Mouse (Mus musculus) midbrain, embryonic 16.5 days (tissue): ENCODE data around the gene Srrm2. TPM values are rescaled to one million over a fixed set of nuclear protein-coding genes. Genes with fewer than 3 reads are reported as not detected.

Source experiments
- ATAC-seq: fragments of 200-750 bp; cut with Nextera tagmentation; 2 replicates; pipeline ENCODE4 v1.8.0; 2017; ENCODE audit warnings: moderate TSS enrichment
- H3K27ac ChIP-seq: fragments of 300-500 bp; sonication (generic); 2 replicates; pipeline ENCODE4 v1.5.1; 2014; ENCODE audit warnings: mild to moderate bottlenecking, low read length, mixed read lengths
- H3K27me3 ChIP-seq: fragments of 300-500 bp; sonication (generic); 2 replicates; pipeline ENCODE4 v1.6.1; 2014; ENCODE audit warnings: low read depth, low read length, mixed read lengths; ENCODE audit not compliant: control insufficient read depth, insufficient read depth
- H3K36me3 ChIP-seq: fragments of 300-500 bp; sonication (generic); 2 replicates; pipeline ENCODE4 v1.6.1; 2014; ENCODE audit warnings: mild to moderate bottlenecking, low read length, moderate library complexity, mixed read lengths; ENCODE audit not compliant: control insufficient read depth, insufficient read depth
- H3K4me1 ChIP-seq: fragments of 300-500 bp; sonication (generic); 2 replicates; pipeline ENCODE4 v1.6.1; 2014; ENCODE audit warnings: mild to moderate bottlenecking, low read length, mixed read lengths; ENCODE audit not compliant: control insufficient read depth, insufficient read depth
- H3K4me2 ChIP-seq: fragments of 300-500 bp; sonication (generic); 2 replicates; pipeline ENCODE4 v1.6.1; 2014; ENCODE audit warnings: mild to moderate bottlenecking, low read length, mixed read lengths
- H3K4me3 ChIP-seq: fragments of 300-500 bp; sonication (generic); 2 replicates; pipeline ENCODE4 v1.5.1; 2014; ENCODE audit warnings: low read depth, mild to moderate bottlenecking, low read length, moderate library complexity, mixed read lengths
- H3K9ac ChIP-seq: fragments of 300-500 bp; sonication (generic); 2 replicates; pipeline ENCODE4 v1.6.1; 2014; ENCODE audit warnings: low read depth, low read length, mixed read lengths
- H3K9me3 ChIP-seq: fragments of 300-500 bp; sonication (generic); replicated peaks from 2 replicates; pipeline ENCODE4 v1.6.1; 2014; ENCODE audit warnings: mild to moderate bottlenecking, low read length, mixed read lengths; ENCODE audit not compliant: control insufficient read depth, poor library complexity, severe bottlenecking
- WGBS: fragments of 180-500 bp; shearing (Covaris S2); extraction: QIAGEN DNeasy Blood & Tissue Kit; methylation state at CpG from one replicate; pipeline ENCODE4 v1.1.7; 2014; 5-methylcytosine and 5-hydroxymethylcytosine counted together
- polyA plus RNA-seq: library from polyadenylated mRNA; unstranded; fragments of >200 nt; fragmentation: Nextera tagmentation; extraction: Ambion mirVana; gene quantifications from 2 replicates; pipeline ENCODE4 v1.2.1, GENCODE M21; 2015

Gene Srrm2
- 467 and 529 TPM in 2 replicates for polyA plus RNA-seq

DNA sequence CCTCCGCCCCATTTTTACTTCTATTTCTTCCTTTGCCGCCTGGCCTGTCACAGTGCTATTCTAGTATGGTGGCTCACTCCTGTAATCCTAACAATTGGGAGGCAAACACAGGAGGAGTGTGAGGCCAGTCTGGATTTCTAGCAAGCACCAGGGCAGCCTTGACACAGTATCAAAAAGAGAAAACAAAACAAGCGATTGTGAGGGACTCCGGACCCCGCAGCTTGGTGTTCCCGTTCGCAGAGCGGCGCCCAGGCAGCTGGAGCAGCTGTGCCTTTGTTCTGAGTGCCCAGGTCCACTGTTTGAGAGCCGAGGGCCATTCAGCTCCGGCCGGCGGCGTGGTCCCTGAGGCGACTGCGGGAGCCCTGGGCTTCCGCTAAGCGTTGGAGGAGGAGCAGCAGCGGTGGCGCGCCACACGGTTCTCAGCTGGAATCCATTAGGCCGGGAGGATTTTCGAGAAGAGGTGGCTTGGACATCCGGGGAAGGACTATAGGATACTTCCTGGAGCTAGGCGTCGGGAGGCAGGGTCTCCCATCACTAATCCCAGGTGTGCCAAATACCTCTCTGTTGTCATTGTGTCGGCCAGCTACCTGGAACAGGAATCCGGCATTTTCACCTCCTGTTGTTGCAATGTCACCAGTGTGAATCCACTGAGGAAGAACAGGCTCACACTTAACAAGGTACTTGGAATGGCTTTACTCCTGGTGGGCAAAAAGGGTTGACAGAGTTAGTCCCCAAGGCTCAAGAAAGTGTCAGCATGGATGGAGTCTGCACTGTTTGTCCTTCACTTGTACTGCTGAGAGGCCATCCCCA, at the start of gene Srrm2:
Srrm2 (plus strand) TSS at position 264 of the 810 bp plus-strand sequence.
- H3K27ac ChIP-seq: peak within 1 kb of the TSS; percentile 98
- H3K27me3 ChIP-seq: no peaks in the 10 kb centered on the region
- ATAC-seq: peak; percentile 5; the same call in 1 of the 2 replicates
- 2% methylated on average over 29 of the region's 29 CpGs for WGBS
- no peaks in the 10 kb centered on the region for H3K36me3 ChIP-seq
- peak within 1 kb of the TSS; percentile 52 for H3K4me3 ChIP-seq
- H3K9me3 ChIP-seq: no peaks in the 10 kb centered on the region
- peak within 1 kb of the TSS; percentile 78 for H3K4me2 ChIP-seq
- peak within 1 kb of the TSS; percentile 94 for H3K9ac ChIP-seq
- peaks cover 23% of the 10 kb centered on the region for H3K4me1 ChIP-seq

DNA sequence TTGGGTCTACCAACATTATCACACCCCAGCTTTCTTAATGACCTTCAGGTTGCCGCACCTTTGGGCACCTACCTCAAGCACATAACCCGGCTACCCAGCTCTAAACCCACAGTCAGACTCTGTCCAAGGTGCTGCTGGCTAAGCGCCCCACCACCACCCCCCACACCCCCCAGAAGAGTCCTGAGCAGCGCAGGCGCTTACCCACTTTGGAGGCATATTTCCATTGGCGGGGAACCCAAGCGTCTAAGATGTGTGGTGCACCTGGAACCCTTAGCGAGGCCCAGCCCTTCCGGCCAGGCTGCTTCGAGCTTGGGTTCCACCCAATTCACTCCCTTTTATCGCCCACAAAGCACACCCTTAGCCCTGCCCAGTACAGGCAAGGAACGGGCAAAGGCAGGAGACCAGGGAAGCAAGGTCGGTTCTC, 49.7 kb upstream of the Srrm2 start, which contains the start of gene Paqr4:
Paqr4 (minus strand) TSS at position 270 of the 424 bp plus-strand sequence.
- H3K9ac ChIP-seq: peak within 1 kb of the TSS; percentile 84
- peak within 1 kb of the TSS; percentile 80 for H3K27ac ChIP-seq
- no peak; the same call in 1 of the 2 replicates for ATAC-seq
- peaks cover 40% of the 10 kb centered on the region for H3K27me3 ChIP-seq
- peak within 1 kb of the TSS; percentile 91 for H3K4me2 ChIP-seq
- peaks cover 32% of the 10 kb centered on the region for H3K4me1 ChIP-seq
- peak within 1 kb of the TSS; percentile 76 for H3K4me3 ChIP-seq
- H3K9me3 ChIP-seq: no peaks in the 10 kb centered on the region
- H3K36me3 ChIP-seq: peaks cover 7% of the 10 kb centered on the region; the same call in 1 of the 2 replicates
- WGBS: 7% methylated on average over 13 of the region's 13 CpGs

DNA sequence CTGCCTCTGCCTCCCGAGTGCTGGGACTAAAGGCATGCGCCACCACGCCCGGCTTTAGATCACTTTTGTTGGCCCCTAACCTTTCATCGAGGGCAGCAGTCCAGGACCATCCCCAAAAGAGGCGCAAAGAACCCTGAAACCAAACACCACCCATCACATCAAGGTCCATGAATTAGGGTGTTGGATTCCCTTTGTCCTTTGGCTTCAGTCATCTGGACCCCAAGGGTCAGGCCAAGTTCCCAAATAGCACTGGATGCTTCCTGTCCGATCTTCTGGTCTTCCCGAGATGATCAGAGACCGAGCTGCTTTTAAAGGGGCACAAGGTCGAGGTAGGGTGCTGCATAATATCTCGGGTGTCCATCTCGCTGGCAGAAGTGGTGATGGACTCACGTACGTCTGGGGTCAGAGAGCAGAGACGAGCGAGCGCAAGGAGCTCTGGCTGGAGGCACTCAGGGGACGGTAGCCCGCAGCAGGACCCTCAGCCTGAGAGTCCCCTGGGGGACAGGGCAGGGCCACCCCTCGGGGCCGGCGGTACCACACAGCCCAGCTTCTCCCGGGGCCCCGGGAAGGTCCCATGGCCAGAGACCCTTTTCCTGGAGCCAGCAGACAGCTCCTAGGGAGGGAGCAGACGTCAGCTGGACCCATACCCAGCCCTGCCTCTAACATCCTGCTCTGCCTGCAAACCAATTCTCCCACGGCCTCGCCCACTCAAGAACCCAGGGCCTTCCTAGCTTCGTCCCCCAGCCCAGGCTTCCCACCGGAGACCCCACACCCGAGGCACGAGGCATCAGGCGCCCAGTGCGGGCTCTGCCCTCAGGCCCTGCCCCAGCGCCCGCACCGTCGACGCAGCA, 48.7 kb upstream of the Srrm2 start:
- H3K27me3 ChIP-seq: peaks cover 40% of the 10 kb centered on the region
- H3K4me2 ChIP-seq: peak overlapping the region; percentile 52; the same call in 1 of the 2 replicates
- H3K4me1 ChIP-seq: peaks cover 38% of the 10 kb centered on the region
- H3K36me3 ChIP-seq: peaks cover 3% of the 10 kb centered on the region; the same call in 1 of the 2 replicates
- no peak overlapping the region; the same call in none of the 2 replicates for H3K4me3 ChIP-seq
- no peaks in the 10 kb centered on the region for H3K9me3 ChIP-seq
- H3K27ac ChIP-seq: no peak overlapping the region
- H3K9ac ChIP-seq: peak overlapping the region; percentile 25; the same call in 1 of the 2 replicates
- no peak for ATAC-seq
- WGBS: 46% methylated on average over 38 of the region's 38 CpGs

DNA sequence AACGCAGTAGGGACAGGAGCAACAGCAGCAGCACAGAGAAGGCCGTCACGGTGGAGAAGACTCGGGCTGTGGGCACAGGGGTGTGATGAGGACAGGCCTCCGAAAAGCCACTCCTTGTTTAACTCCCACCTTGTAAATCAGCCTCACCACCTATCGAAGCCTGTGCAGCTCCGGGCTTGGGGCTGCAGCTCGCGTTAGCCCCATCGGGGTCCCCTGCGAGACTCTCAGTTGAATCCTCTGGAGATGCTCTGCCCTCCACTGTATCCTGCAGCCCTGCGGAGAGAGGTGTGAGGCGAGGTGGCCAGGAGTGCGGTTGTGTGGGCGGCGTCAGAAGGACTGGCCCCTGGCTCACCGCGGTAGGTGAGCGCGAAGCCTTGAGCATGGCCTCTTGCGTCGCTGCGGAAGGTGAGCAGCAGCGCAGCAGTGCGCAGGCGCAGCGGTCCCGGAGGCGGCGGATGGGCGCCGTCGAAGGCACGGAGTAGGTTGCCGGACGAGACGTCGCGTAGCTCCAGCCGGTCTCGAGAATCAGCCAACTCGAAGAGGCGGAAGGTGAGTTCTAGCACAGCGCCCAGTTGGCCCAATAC, 48.0 kb upstream of the Srrm2 start:
- Histone ChIP-seq H3K36me3 (peaks cover 3% of the 10 kb centered on the region; the same call in 1 of the 2 replicates), H3K4me3 (peak overlapping the region; percentile 28), H3K9me3 (no peaks in the 10 kb centered on the region), H3K27ac (no peak overlapping the region), H3K4me1 (peaks cover 38% of the 10 kb centered on the region), H3K9ac (peak overlapping the region; percentile 25; the same call in 1 of the 2 replicates), H3K4me2 (peak overlapping the region; percentile 52), H3K27me3 (peaks cover 45% of the 10 kb centered on the region)
- 7% methylated on average over 44 of the region's 44 CpGs for WGBS
- no peak for ATAC-seq

DNA sequence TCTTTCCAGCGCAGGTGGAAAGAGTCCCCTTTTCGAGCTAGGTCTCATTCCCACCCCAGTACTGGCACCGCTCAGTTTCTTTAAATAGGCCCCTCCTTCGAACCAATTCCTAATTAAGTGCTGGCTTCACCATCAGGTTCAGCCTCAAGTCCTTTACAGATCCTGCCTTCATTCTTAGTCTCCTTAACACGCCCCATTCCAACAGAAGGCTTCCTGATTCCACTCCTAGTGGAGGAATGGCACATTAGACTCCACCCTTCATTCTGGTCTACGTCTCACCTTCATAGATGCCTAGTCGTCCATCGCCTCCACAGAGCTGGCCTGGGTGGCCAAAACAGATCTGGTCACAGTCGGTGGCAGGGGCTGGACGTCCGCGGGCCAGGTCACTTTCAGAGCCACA, 47.4 kb upstream of the Srrm2 start:
- Histone ChIP-seq H3K4me1 (peaks cover 35% of the 10 kb centered on the region), H3K27ac (no peak overlapping the region), H3K4me3 (no peak overlapping the region), H3K4me2 (no peak overlapping the region), H3K9me3 (no peaks in the 10 kb centered on the region), H3K36me3 (no peaks in the 10 kb centered on the region), H3K9ac (no peak overlapping the region), H3K27me3 (peaks cover 45% of the 10 kb centered on the region)
- no peak for ATAC-seq
- WGBS: 65% methylated on average over 12 of the region's 12 CpGs

DNA sequence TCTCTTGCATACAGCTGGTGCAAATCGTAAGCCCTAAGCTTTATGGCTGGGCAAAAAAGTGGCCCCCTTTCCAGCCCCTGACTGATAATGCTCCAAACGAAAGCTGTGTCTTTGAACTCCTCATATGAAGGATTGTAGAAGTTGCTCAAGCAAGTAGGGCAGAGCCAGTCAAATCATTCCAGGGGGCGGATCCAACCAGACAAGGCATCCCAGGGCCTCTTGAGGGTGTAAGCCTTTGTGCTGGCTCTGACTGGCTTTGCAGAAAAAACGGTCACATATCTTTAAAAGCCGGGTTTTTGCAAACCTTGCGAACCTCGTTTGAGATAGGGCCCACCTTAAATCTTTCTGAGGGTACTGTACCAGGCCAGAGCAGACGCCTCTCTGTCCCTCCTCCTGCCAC, 46.3 kb upstream of the Srrm2 start:
- Histone ChIP-seq H3K9me3 (no peaks in the 10 kb centered on the region), H3K4me1 (peaks cover 23% of the 10 kb centered on the region), H3K4me2 (no peak overlapping the region), H3K36me3 (no peaks in the 10 kb centered on the region), H3K27me3 (peaks cover 45% of the 10 kb centered on the region), H3K4me3 (no peak overlapping the region), H3K27ac (no peak overlapping the region), H3K9ac (no peak overlapping the region)
- no peak for ATAC-seq
- WGBS: 22% methylated on average over 8 of the region's 8 CpGs

DNA sequence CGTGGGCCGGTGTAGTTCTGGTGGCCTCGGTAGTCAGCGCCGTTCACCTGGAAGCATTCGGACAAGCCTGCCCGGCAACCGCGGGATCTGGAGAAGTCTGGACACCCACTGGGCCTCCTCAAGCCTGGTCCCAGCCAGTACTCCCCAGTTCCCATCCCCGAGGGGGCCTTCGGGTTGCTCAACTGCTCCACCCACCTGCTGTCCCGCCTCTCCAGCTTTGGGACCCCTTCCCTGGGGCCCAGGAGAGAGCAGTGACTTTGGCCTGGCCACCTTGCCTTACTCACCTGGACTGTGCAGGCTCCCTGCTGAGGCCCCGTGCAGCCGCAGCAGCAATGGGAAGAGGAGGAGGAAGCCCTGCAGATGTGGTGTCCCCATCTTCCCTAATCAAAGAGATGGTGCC, 45.7 kb upstream of the Srrm2 start:
- H3K9ac ChIP-seq: 0 out of 2 replicates have a peak overlapping the region, but pooled peaks have one; percentile 73
- H3K36me3 ChIP-seq: no peaks in the 10 kb centered on the region

More for the DNA sequence above, 45.7 kb upstream of the Srrm2 start:
- H3K4me2 ChIP-seq: peak overlapping the region; percentile 92
- H3K9me3 ChIP-seq: no peaks in the 10 kb centered on the region
- peak overlapping the region; percentile 50; the same call in 1 of the 2 replicates for H3K4me3 ChIP-seq
- 5% methylated on average over 14 of the region's 14 CpGs for WGBS
- H3K27ac ChIP-seq: no peak overlapping the region
- H3K4me1 ChIP-seq: peaks cover 22% of the 10 kb centered on the region
- peaks cover 45% of the 10 kb centered on the region for H3K27me3 ChIP-seq
- no peak for ATAC-seq
